Mouse (Mus musculus): ENCODE measurements around the gene Egln1. TPM values are rescaled to one million over a fixed set of nuclear protein-coding genes. Genes with fewer than 3 reads are reported as not detected.

Gene Egln1
- 36.7 and 40.5 TPM in 2 replicates for polyA plus RNA-seq (2012; rRNA removed)

DNA sequence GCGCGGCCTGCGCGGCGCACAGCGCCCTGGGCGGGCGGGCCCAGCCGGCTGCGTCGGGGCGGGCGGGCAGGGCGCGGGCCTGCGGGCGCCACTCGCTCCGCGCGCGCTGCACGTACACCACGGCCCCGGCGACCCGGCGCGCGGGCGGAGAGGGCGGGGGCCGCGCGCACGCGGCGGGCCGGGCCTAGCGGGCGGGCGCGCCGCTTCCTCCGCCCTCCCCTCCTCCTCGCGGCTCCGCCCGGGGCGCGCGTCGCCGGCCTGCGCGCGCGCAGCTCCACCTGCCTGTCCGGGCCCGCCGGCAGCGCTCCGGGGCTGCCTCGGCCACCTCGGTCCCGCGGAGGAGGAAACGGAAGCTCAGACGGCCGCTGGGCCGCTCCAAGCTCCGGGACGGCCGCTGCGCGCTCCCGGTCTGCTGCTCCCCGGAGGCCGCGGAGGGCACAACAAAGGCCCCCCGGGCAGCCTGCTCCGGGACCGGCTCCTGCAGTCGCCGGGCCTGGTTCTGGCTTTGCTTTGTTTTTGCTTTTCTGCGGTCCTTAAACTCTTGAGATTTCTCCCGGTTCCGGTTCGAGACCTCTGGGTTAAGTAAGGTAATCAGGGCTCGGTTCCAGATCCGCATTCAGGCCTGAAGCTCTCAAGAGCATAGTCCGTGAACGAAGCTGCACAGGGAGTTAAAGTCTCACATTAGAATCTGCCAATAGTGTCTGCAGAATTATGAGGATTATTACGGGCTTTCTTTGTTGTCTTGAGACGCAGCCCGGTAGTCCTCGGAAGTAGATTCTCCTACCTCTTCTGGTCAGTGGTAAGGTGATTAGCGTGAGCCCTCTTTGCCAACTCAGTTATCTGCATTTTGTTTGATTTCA lies at the start of gene Egln1:
Gene Egln1, minus strand, starts transcription at position 116 of the 860 bp plus-strand sequence.

GRCm38 (mm10) chr8:124897386-124898250 lies 51.5 kb downstream of the Egln1 start, which contains the start of the genes Exoc8 and Sprtn:
TSS of gene Exoc8 (minus strand) at chr8:124897705.
TSS of gene Sprtn (plus strand) at chr8:124897886.

GRCm38 (mm10) chr8:124862321-124863162 lies 86.6 kb downstream of the Egln1 start, which contains the start of the genes Gnpat and 2810004N23Rik:
TSS of gene Gnpat (plus strand) at chr8:124863033.
TSS of gene 2810004N23Rik (minus strand) at chr8:124863120.

Other genes starting within 250 kb of the Egln1 start
- 36.8 and 46.2 TPM in 2 replicates for gene Ttc13, start 227.3 kb downstream of the Egln1 start, polyA plus RNA-seq (2012; rRNA removed)
- 36.0 and 40.5 TPM in 2 replicates for gene Arv1, start 227.2 kb downstream of the Egln1 start, polyA plus RNA-seq (2012; rRNA removed)
- 0.68 and 3.3 TPM in 2 replicates for gene Fam89a, start 197.5 kb downstream of the Egln1 start, polyA plus RNA-seq (2012; rRNA removed)
- 6.9 and 7.7 TPM in 2 replicates for gene Trim67, start 156.2 kb downstream of the Egln1 start, polyA plus RNA-seq (2012; rRNA removed)
- 113 and 122 TPM in 2 replicates for gene Gnpat, start 86.3 kb downstream of the Egln1 start, polyA plus RNA-seq (2012; rRNA removed)
- 36.2 and 36.3 TPM in 2 replicates for gene 2810004N23Rik, start 86.2 kb downstream of the Egln1 start, polyA plus RNA-seq (2012; rRNA removed)
- 8.9 and 12.1 TPM in 2 replicates for gene Exoc8, start 51.6 kb downstream of the Egln1 start, polyA plus RNA-seq (2012; rRNA removed)
- gene Sprtn, start 51.4 kb downstream of the Egln1 start, polyA plus RNA-seq (2012; rRNA removed) = 16.7 and 17.8 TPM in 2 replicates
- 120 and 121 TPM in 2 replicates for gene Tsnax, start 63.7 kb upstream of the Egln1 start, polyA plus RNA-seq (2012; rRNA removed)
- 1.4 and 1.5 TPM in 2 replicates for gene Disc1, start 104.9 kb upstream of the Egln1 start, polyA plus RNA-seq (2012; rRNA removed)

Data from central nervous system, embryonic 11.5 days (tissue).